Mouse (Mus musculus): ENCODE results near the gene Arl9. TPM values are rescaled to one million over a fixed set of nuclear protein-coding genes. Genes with fewer than 3 reads are reported as not detected.

Arl9 gene
- polyA plus RNA-seq, 1 experiment from 2014 or later: not detected

DNA sequence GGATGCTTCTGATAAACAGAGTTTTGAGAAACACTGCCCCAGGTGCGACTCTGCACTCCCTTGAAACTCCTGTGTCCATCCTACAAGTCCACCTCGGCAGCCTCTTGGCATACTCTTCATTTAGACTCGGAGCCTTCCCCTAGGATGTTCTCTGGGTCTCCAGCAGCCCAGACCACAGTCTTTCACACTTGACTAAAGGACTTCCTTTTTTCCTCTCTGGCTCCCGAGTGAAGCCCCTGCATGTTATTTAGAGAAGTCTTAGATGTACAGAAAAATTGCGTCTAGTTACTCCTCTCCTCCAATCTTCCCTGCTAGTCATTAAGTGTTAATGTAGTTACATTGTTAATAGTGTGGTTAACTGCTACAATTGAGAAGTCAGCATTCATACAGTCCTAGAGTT is 40.5 kb downstream of the Arl9 start:
- Histone ChIP-seq H3K9me3 (replicated peaks; ENCODE audit: control insufficient read depth, low read length, poor library complexity, severe bottlenecking) (no peaks in the 10 kb centered on the region), H3K9ac (ENCODE audit: low read depth, low read length) (no peak overlapping the region), H3K4me2 (ENCODE audit: low read length) (no peak overlapping the region), H3K27me3 (ENCODE audit: control insufficient read depth, insufficient read depth, low read depth, low read length) (no peaks in the 10 kb centered on the region), H3K4me3 (ENCODE audit: low read depth, low read length) (no peak overlapping the region), H3K36me3 (ENCODE audit: control insufficient read depth, insufficient read depth, low read length) (no peaks in the 10 kb centered on the region), H3K4me1 (ENCODE audit: control insufficient read depth, insufficient read depth, low read length) (no peaks in the 10 kb centered on the region), H3K27ac (ENCODE audit: low read length) (no peak overlapping the region)
- 76% methylated on average over 5 of the region's 5 CpGs for WGBS
- ATAC-seq: no peak

- Histone ChIP-seq H3K9ac (ENCODE audit: low read depth, low read length) (no peak overlapping the region), H3K9me3 (replicated peaks; ENCODE audit: control insufficient read depth, low read length, poor library complexity, severe bottlenecking) (0 out of 2 replicates have a peak, but pooled peaks cover 2% of the 10 kb centered on the region), H3K4me3 (ENCODE audit: low read depth, low read length) (no peak overlapping the region), H3K4me1 (ENCODE audit: control insufficient read depth, insufficient read depth, low read length) (no peaks in the 10 kb centered on the region), H3K4me2 (ENCODE audit: low read length) (no peak overlapping the region), H3K27ac (ENCODE audit: low read length) (no peak overlapping the region), H3K36me3 (ENCODE audit: control insufficient read depth, insufficient read depth, low read length) (no peaks in the 10 kb centered on the region), H3K27me3 (ENCODE audit: control insufficient read depth, insufficient read depth, low read depth, low read length) (no peaks in the 10 kb centered on the region)
- 87% methylated on average over 5 of the region's 5 CpGs for WGBS
- no peak for ATAC-seq
Observed at GRCm38 (mm10) chr5:77052616-77053015, 48.8 kb downstream of the Arl9 start.

DNA sequence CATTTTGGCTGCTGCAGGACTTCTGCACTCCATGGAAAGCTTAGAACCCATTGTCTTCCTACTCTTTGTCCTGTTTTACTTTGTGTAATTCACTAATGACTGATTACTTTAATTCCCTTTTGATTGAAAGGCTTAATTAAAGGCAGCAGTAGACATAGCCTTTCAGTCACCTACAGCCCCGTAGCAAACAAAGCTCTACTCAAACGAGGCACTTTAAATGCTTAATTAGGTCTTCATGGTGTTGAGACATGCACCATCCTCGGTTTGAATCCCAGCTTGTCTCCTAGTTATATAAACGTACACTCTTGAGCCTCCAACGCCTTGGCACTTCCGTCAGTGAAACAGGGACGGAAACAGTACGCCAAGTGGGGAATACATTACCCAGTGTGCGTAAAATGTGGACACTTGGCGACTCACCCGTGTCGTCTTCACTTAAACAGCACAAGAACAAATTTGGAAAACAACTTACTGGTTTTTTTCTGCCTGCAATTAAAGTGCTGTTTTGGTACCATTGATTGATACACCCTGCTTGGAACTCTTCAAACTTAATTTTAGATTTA is 53.1 kb downstream of the Arl9 start:
- no peak overlapping the region for H3K27ac ChIP-seq (ENCODE audit: low read length)
- no peak overlapping the region for H3K9ac ChIP-seq (ENCODE audit: low read depth, low read length)
- no peak overlapping the region for H3K4me3 ChIP-seq (ENCODE audit: low read depth, low read length)
- 0 out of 2 replicates have a peak, but pooled peaks cover 2% of the 10 kb centered on the region for H3K9me3 ChIP-seq (replicated peaks; ENCODE audit: control insufficient read depth, low read length, poor library complexity, severe bottlenecking)
- WGBS: 46% methylated on average over 12 of the region's 12 CpGs
- no peaks in the 10 kb centered on the region; the same call in 1 of the 2 replicates for H3K27me3 ChIP-seq (ENCODE audit: control insufficient read depth, insufficient read depth, low read depth, low read length)
- ATAC-seq: no peak
- no peaks in the 10 kb centered on the region for H3K4me1 ChIP-seq (ENCODE audit: control insufficient read depth, insufficient read depth, low read length)
- H3K4me2 ChIP-seq (ENCODE audit: low read length): no peak overlapping the region
- H3K36me3 ChIP-seq (ENCODE audit: control insufficient read depth, insufficient read depth, low read length): no peaks in the 10 kb centered on the region

Other genes starting within 250 kb of the Arl9 start
- 20.7 and 23.9 TPM in 2 replicates for gene Aasdh, start 98.5 kb upstream of the Arl9 start, polyA plus RNA-seq (2015; fragmentation: Nextera tagmentation; extraction: Ambion mirVana)
- gene Paics, start 52.7 kb upstream of the Arl9 start, polyA plus RNA-seq (2015; fragmentation: Nextera tagmentation; extraction: Ambion mirVana): 150 and 163 TPM in 2 replicates
- 9.7 and 10.4 TPM in 2 replicates for gene Ppat, start 52.5 kb upstream of the Arl9 start, polyA plus RNA-seq (2015; fragmentation: Nextera tagmentation; extraction: Ambion mirVana)
- 91.4 and 92.4 TPM in 2 replicates for gene Srp72, start 29.4 kb upstream of the Arl9 start, polyA plus RNA-seq (2015; fragmentation: Nextera tagmentation; extraction: Ambion mirVana)
- 0.85 and 0.89 TPM in 2 replicates for gene Thegl, start 12.0 kb downstream of the Arl9 start, polyA plus RNA-seq (2015; fragmentation: Nextera tagmentation; extraction: Ambion mirVana)
- 0.78 and 0.88 TPM in 2 replicates for gene Hopx, start 111.1 kb downstream of the Arl9 start, polyA plus RNA-seq (2015; fragmentation: Nextera tagmentation; extraction: Ambion mirVana)
- gene Spink2, start 207.4 kb downstream of the Arl9 start, polyA plus RNA-seq (2015; fragmentation: Nextera tagmentation; extraction: Ambion mirVana): 0.41 and 0.48 TPM in 2 replicates

Data from midbrain, embryonic 16.5 days (tissue).